Mouse (Mus musculus): ENCODE results near the gene Pex26. TPM values are rescaled to one million over a fixed set of nuclear protein-coding genes. Genes with fewer than 3 reads are reported as not detected.

Pex26 gene
- total and polyA plus RNA-seq, 3 experiments, result 2.8 to 3.3 (median 3.2) TPM

GRCm38 (mm10) chr6:121146798-121147197 is 36.7 kb upstream of the Pex26 start:
- Histone ChIP-seq H3K79me2 (replicated peaks; ENCODE audit: control insufficient read depth, extremely low read depth, insufficient read depth, poor library complexity, severe bottlenecking) (no peaks in the 10 kb centered on the region), H3K4me3 (replicated peaks in 1 of 3; ENCODE audit: low read depth in 2 of 3, low read length in 2 of 3, poor library complexity in 1 of 3) (no peak overlapping the region), H3K9ac (ENCODE audit: insufficient read depth, low read depth) (no peak overlapping the region), H3K4me2 (ENCODE audit: insufficient read depth, low read depth, poor library complexity, severe bottlenecking) (no peak overlapping the region), H3K4me1 (ENCODE audit: control insufficient read depth in 1 of 2, insufficient read depth in 2 of 2) (peaks cover 0 to 8% of the 10 kb centered on the region in 2 experiments; a peak in 2 of 4 replicates), H3K9me3 (replicated peaks; ENCODE audit: low read length) (peaks cover 3% of the 10 kb centered on the region), H3K27me3 (replicated peaks) (no peaks in the 10 kb centered on the region), H3K36me3 (replicated peaks in 1 of 2; ENCODE audit: control insufficient read depth in 1 of 2, insufficient read depth in 1 of 2, low read length in 1 of 2) (no peaks in the 10 kb centered on the region), H3K27ac (ENCODE audit: insufficient read depth, low read depth) (no peak overlapping the region)
- dilution Hi-C loops (cut with MboI; ENCODE audit: extremely low pct_ligation_motif_present, extremely low pct_unique_long_range_greater_than_20kb, low sequenced_read_pairs), result no loop called here
- TF ChIP-seq MAFK (IDR thresholded peaks at IDR 0.05; ENCODE audit: insufficient replicate concordance, low read length), result no peak
- no peak for TF ChIP-seq ETS1 (conservative IDR thresholded peaks at IDR 0.05; ENCODE audit: low read depth, low read length)
- TF ChIP-seq NELFE (IDR thresholded peaks at IDR 0.05; ENCODE audit: low read depth, low read length), result no peak
- no peak for TF ChIP-seq IRF4 (IDR thresholded peaks at IDR 0.05; ENCODE audit: low read depth, low read length)
- TF ChIP-seq JUND (conservative IDR thresholded peaks at IDR 0.05; ENCODE audit: low read depth, low read length), result no peak
- no peak for TF ChIP-seq CTCF (conservative IDR thresholded peaks at IDR 0.05 in 1 of 2, IDR thresholded peaks at IDR 0.05 in 1 of 2; ENCODE audit: low read depth in 2 of 2, low read length in 2 of 2)
- no peak for TF ChIP-seq KAT2A (IDR thresholded peaks at IDR 0.05; ENCODE audit: insufficient replicate concordance, low read length)
- TF ChIP-seq RAD21 (IDR thresholded peaks at IDR 0.05; ENCODE audit: low read depth, low read length), result no peak
- no peak for TF ChIP-seq USF1 (IDR thresholded peaks at IDR 0.05; ENCODE audit: low read depth, low read length)
- TF ChIP-seq USF2 (conservative IDR thresholded peaks at IDR 0.05; ENCODE audit: low read depth, low read length), result no peak
- TF ChIP-seq NRF1 (IDR thresholded peaks at IDR 0.05; ENCODE audit: low read depth, low read length), result no peak
- TF ChIP-seq PAX5 (IDR thresholded peaks at IDR 0.05; ENCODE audit: low read length), result no peak
- no peak for TF ChIP-seq JUN (IDR thresholded peaks at IDR 0.05; ENCODE audit: insufficient read depth, low read depth, low read length)
- no peak for TF ChIP-seq ZKSCAN1 (IDR thresholded peaks at IDR 0.05; ENCODE audit: borderline replicate concordance, low read depth, low read length)
- DNase-seq (ENCODE audit: extremely low read depth), result no peak
- in situ Hi-C loops (cut with MboI; ENCODE audit: low pct_ligation_motif_present, low pct_unique_long_range_greater_than_20kb, low sequenced_read_pairs), result no loop called here

- in situ Hi-C loops (cut with MboI; ENCODE audit: low pct_ligation_motif_present, low pct_unique_long_range_greater_than_20kb, low sequenced_read_pairs), result no loop called here
- TF ChIP-seq BHLHE40 (IDR thresholded peaks at IDR 0.05; ENCODE audit: low read depth, low read length), result no peak
- no peak for TF ChIP-seq ZC3H11A (IDR thresholded peaks at IDR 0.05; ENCODE audit: low read depth, low read length)
- TF ChIP-seq MAZ (IDR thresholded peaks at IDR 0.05; ENCODE audit: low read depth, low read length), result no peak
- TF ChIP-seq MXI1 (IDR thresholded peaks at IDR 0.05; ENCODE audit: low read depth, low read length), result no peak
- no peak for TF ChIP-seq TBP (conservative IDR thresholded peaks at IDR 0.05; ENCODE audit: low read depth, low read length)
- TF ChIP-seq JUN (IDR thresholded peaks at IDR 0.05; ENCODE audit: insufficient read depth, low read depth, low read length), result no peak
- no peak for TF ChIP-seq SMC3 (IDR thresholded peaks at IDR 0.05; ENCODE audit: low read depth, low read length)
- no peak for TF ChIP-seq UBTF (IDR thresholded peaks at IDR 0.05; ENCODE audit: low read depth, low read length)
- TF ChIP-seq ZMIZ1 (IDR thresholded peaks at IDR 0.05; ENCODE audit: low read depth, low read length), result no peak
- TF ChIP-seq E2F4 (IDR thresholded peaks at IDR 0.05; ENCODE audit: insufficient replicate concordance, low read depth, low read length), result no peak
- no peak for TF ChIP-seq JUND (conservative IDR thresholded peaks at IDR 0.05; ENCODE audit: low read depth, low read length)
- TF ChIP-seq NELFE (IDR thresholded peaks at IDR 0.05; ENCODE audit: low read depth, low read length), result no peak
- TF ChIP-seq NRF1 (IDR thresholded peaks at IDR 0.05; ENCODE audit: low read depth, low read length), result no peak
- no peak for TF ChIP-seq ZKSCAN1 (IDR thresholded peaks at IDR 0.05; ENCODE audit: borderline replicate concordance, low read depth, low read length)
- dilution Hi-C loops (cut with MboI; ENCODE audit: extremely low pct_ligation_motif_present, extremely low pct_unique_long_range_greater_than_20kb, low sequenced_read_pairs), result no loop called here
- no peak overlapping the region for H3K27ac ChIP-seq (ENCODE audit: insufficient read depth, low read depth)
- H3K4me3 ChIP-seq (replicated peaks in 1 of 3; ENCODE audit: low read depth in 2 of 3, low read length in 2 of 3, poor library complexity in 1 of 3), result no peak overlapping the region
- peaks cover 0 to 8% of the 10 kb centered on the region in 2 experiments; a peak in 2 of 4 replicates for H3K4me1 ChIP-seq (ENCODE audit: control insufficient read depth in 1 of 2, insufficient read depth in 2 of 2)
- H3K36me3 ChIP-seq (replicated peaks in 1 of 2; ENCODE audit: control insufficient read depth in 1 of 2, insufficient read depth in 1 of 2, low read length in 1 of 2), result no peaks in the 10 kb centered on the region
- H3K9me3 ChIP-seq (replicated peaks; ENCODE audit: low read length), result peaks cover 3% of the 10 kb centered on the region
- DNase-seq (ENCODE audit: extremely low read depth), result no peak
- H3K79me2 ChIP-seq (replicated peaks; ENCODE audit: control insufficient read depth, extremely low read depth, insufficient read depth, poor library complexity, severe bottlenecking), result no peaks in the 10 kb centered on the region
- no peak overlapping the region for H3K9ac ChIP-seq (ENCODE audit: insufficient read depth, low read depth)
- no peak overlapping the region for H3K4me2 ChIP-seq (ENCODE audit: insufficient read depth, low read depth, poor library complexity, severe bottlenecking)
- no peaks in the 10 kb centered on the region for H3K27me3 ChIP-seq (replicated peaks)
Observed at GRCm38 (mm10) chr6:121148360-121148759, 35.1 kb upstream of the Pex26 start.
